Mouse (Mus musculus): ENCODE results near the gene Rhot1. TPM values are rescaled to one million over a fixed set of nuclear protein-coding genes. Genes with fewer than 3 reads are reported as not detected.

Gene Rhot1
- polyA plus RNA-seq (2014; fragmentation: Nextera tagmentation; extraction: Ambion mirVana), result 51.1 and 54.7 TPM in 2 replicates

DNA sequence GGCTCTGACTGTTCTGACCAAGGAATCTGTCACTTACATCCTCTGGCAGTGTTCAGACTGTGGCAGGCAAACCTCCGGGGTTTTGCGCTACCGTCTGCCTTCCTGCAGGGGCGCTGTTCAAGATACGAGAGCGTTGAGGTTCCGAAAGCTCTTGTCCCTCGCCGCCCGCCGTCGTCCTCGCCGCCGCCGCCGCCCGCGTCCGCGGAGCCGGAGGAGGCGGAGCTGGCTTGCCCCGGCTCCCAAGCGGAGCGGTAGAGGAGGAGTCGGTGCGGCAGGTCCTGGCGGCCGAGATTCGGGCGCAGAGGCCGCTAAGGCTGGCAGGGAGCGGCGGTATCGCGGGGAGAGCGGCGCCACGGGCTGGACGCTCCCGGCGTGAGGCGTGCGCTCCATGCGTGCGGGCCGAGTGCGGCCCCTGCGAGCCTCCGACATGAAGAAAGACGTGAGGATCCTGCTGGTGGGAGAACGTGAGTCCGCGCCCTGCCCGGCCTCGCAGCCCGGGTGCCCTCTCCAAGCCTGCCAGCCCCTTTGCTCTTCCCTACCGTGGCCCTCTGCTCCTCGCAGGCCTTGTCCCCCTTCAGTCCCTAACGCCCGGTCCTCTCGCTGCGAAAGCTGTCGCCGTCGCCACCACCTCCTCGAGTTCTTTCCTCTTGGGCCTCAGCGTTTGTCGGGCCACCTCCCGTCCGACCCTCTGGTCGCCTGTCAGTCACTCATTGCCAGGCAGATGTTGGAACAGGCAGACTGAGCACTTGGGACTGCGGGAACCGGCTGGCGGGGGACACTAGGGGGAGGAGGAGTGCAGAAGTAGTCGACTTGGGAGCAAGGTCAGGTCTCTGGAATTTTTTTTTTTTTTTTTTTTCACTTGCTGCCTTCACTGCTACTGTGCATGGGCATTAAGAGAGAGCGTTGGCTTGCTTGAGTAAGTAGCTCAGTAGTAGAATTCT lies at the start of gene Rhot1:
Gene Rhot1 (plus strand): TSS at position 160 of the 941 bp plus-strand sequence.
- peak; percentile 91 for ATAC-seq (replicated peaks; ENCODE audit: low FRiP score, low TSS enrichment, low read depth)
- H3K9me3 ChIP-seq (ENCODE audit: control insufficient read depth, low read length), result no peaks in the 10 kb centered on the region
- H3K27me3 ChIP-seq (replicated peaks; ENCODE audit: control insufficient read depth, insufficient read depth, low read length), result no peaks in the 10 kb centered on the region
- under 1% methylated on average over 60 of the region's 78 CpGs for WGBS
- H3K36me3 ChIP-seq (ENCODE audit: control insufficient read depth, insufficient read depth, low read length), result peaks cover 5% of the 10 kb centered on the region
- H3K4me2 ChIP-seq (ENCODE audit: low read length), result peak within 1 kb of the TSS; percentile 69
- peak within 1 kb of the TSS; percentile 90 for H3K9ac ChIP-seq (ENCODE audit: low read length)
- peak within 1 kb of the TSS; percentile 87 for H3K27ac ChIP-seq (ENCODE audit: low read depth)
- peaks cover 10% of the 10 kb centered on the region for H3K4me1 ChIP-seq (replicated peaks; ENCODE audit: control insufficient read depth, insufficient read depth, low read length)
- H3K4me3 ChIP-seq (ENCODE audit: low read depth, low read length), result peak within 1 kb of the TSS; percentile 95
- peak; percentile 99 for DNase-seq (ENCODE audit: low spot score)

DNA sequence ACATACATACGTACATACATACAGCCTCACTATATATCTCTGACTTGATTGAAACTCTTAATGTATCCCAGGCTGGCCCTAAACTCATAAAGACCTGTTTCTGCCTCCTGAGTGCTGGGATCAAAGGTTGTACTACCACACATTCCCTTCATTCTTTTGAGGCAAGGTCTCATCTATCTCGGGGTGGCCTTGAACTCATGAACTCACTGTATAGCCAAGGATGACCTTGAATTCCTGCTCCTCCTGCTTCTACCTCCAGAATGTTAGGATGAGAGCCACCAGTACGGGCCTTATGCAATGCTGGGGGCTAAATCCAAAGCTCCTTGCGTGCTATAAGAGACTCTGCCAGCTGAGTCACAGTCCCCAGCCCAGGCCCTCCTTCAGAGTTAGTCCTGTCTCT lies 47.8 kb upstream of the Rhot1 start:
- 79% methylated on average over 4 of the region's 4 CpGs for WGBS
- no peak overlapping the region for H3K27ac ChIP-seq (ENCODE audit: low read depth)
- no peak overlapping the region for H3K9ac ChIP-seq (ENCODE audit: low read length)
- H3K9me3 ChIP-seq (ENCODE audit: control insufficient read depth, low read length), result no peaks in the 10 kb centered on the region
- H3K4me1 ChIP-seq (replicated peaks; ENCODE audit: control insufficient read depth, insufficient read depth, low read length), result no peaks in the 10 kb centered on the region
- no peak overlapping the region for H3K4me3 ChIP-seq (ENCODE audit: low read depth, low read length)
- H3K27me3 ChIP-seq (replicated peaks; ENCODE audit: control insufficient read depth, insufficient read depth, low read length), result peaks cover 2% of the 10 kb centered on the region; the same call in 1 of the 2 replicates
- DNase-seq (ENCODE audit: low spot score) (no peak), ATAC-seq (replicated peaks; ENCODE audit: low FRiP score, low TSS enrichment, low read depth) (no peak)
- no peaks in the 10 kb centered on the region for H3K36me3 ChIP-seq (ENCODE audit: control insufficient read depth, insufficient read depth, low read length)
- H3K4me2 ChIP-seq (ENCODE audit: low read length), result no peak overlapping the region

DNA sequence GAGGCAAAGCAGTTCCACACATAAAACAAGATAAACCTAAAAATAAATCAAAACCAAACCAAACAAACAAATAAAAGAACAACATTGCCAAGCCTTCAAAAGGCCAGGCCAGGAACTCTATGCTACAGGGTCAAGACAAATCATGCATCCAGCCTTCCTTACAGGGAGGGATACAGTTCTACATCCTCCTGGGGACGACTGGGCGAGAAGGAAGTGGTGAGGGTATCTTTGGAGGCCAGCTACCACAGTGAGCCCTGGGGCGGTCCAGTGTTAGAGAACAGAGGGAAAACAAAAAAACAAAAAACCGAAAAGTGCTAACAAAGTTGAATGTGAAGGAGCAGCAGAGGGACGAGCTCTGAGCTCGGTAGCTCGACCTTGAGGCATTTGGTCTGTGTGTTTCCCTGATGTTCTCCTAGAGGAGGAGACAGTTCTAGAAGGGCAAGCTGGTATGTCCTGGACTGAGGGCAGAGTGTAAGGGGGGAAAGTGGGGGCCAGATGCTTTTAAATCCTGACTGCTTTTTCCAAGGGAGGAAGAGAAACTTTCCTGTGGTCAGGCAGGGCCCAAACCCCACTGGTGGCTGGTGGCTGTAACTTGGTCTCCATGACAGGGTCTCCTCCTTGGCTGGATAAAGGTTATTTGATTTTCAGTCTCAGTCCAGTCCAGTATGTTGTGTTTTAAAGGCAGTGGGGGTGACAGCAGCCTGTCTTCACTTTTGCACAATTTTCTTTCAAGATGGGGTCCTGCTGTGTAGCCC lies 45.3 kb upstream of the Rhot1 start:
- no peak for ATAC-seq (replicated peaks; ENCODE audit: low FRiP score, low TSS enrichment, low read depth)
- H3K4me2 ChIP-seq (ENCODE audit: low read length), result no peak overlapping the region
- H3K27ac ChIP-seq (ENCODE audit: low read depth), result no peak overlapping the region
- no peaks in the 10 kb centered on the region for H3K4me1 ChIP-seq (replicated peaks; ENCODE audit: control insufficient read depth, insufficient read depth, low read length)
- H3K9ac ChIP-seq (ENCODE audit: low read length), result no peak overlapping the region
- DNase-seq (ENCODE audit: low spot score), result no peak
- no peaks in the 10 kb centered on the region for H3K36me3 ChIP-seq (ENCODE audit: control insufficient read depth, insufficient read depth, low read length)
- H3K9me3 ChIP-seq (ENCODE audit: control insufficient read depth, low read length), result no peaks in the 10 kb centered on the region
- 68% methylated on average over 7 of the region's 7 CpGs for WGBS
- no peak overlapping the region for H3K4me3 ChIP-seq (ENCODE audit: low read depth, low read length)
- H3K27me3 ChIP-seq (replicated peaks; ENCODE audit: control insufficient read depth, insufficient read depth, low read length), result no peaks in the 10 kb centered on the region

DNA sequence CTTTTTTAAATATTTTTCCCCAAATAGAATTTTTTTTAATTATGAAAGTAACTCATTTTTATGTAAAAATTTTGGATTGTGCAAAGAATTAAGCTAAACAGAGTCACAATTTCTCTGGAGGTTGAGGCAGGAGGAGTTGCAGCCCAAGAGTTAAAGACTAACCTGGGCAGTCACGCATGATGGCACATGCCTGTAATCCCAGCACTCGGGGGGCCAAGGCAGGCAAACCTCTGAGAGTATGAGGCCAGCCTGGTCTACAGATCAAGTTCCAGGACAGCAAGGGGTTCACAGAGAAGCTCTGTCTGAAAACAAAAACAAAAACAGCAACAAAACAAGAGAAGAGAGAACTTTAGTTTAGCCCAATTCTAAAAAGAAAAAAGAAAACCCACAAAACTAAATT lies 44.6 kb upstream of the Rhot1 start:
- no peaks in the 10 kb centered on the region for H3K27me3 ChIP-seq (replicated peaks; ENCODE audit: control insufficient read depth, insufficient read depth, low read length)
- H3K4me2 ChIP-seq (ENCODE audit: low read length), result no peak overlapping the region
- H3K4me3 ChIP-seq (ENCODE audit: low read depth, low read length), result no peak overlapping the region
- H3K9me3 ChIP-seq (ENCODE audit: control insufficient read depth, low read length), result no peaks in the 10 kb centered on the region
- H3K27ac ChIP-seq (ENCODE audit: low read depth), result no peak overlapping the region
- no peak overlapping the region for H3K9ac ChIP-seq (ENCODE audit: low read length)
- no peaks in the 10 kb centered on the region for H3K4me1 ChIP-seq (replicated peaks; ENCODE audit: control insufficient read depth, insufficient read depth, low read length)
- WGBS, result 61% methylated on average over 2 of the region's 2 CpGs
- DNase-seq (ENCODE audit: low spot score) (no peak), ATAC-seq (replicated peaks; ENCODE audit: low FRiP score, low TSS enrichment, low read depth) (no peak)
- H3K36me3 ChIP-seq (ENCODE audit: control insufficient read depth, insufficient read depth, low read length), result no peaks in the 10 kb centered on the region

DNA sequence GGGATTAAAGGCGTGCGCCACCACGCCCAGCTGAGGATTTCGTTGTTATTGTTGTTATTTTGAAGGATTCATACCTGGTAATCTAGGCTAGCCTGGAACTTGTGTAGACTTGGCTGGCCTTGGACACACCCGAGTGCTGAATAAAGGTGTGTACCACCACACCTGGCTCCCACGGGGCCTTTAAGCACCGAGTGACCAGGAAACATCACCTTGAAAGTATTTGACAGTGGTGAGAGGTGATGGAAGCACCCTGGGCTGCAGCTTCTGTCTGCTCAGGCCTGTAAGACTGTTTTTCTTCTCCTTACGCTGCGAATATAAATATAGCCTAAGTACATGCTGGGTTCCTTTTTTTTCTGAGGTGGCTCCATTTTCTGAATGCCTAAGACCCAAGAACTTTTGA lies 40.7 kb upstream of the Rhot1 start:
- Histone ChIP-seq H3K9ac (ENCODE audit: low read length) (no peak overlapping the region), H3K27ac (ENCODE audit: low read depth) (no peak overlapping the region), H3K27me3 (replicated peaks; ENCODE audit: control insufficient read depth, insufficient read depth, low read length) (no peaks in the 10 kb centered on the region), H3K9me3 (ENCODE audit: control insufficient read depth, low read length) (no peaks in the 10 kb centered on the region), H3K36me3 (ENCODE audit: control insufficient read depth, insufficient read depth, low read length) (no peaks in the 10 kb centered on the region), H3K4me1 (replicated peaks; ENCODE audit: control insufficient read depth, insufficient read depth, low read length) (no peaks in the 10 kb centered on the region), H3K4me3 (ENCODE audit: low read depth, low read length) (no peak overlapping the region), H3K4me2 (ENCODE audit: low read length) (no peak overlapping the region)
- no peak for ATAC-seq (replicated peaks; ENCODE audit: low FRiP score, low TSS enrichment, low read depth)
- no peak for DNase-seq (ENCODE audit: low spot score)
- 87% methylated on average over 9 of the region's 9 CpGs for WGBS

DNA sequence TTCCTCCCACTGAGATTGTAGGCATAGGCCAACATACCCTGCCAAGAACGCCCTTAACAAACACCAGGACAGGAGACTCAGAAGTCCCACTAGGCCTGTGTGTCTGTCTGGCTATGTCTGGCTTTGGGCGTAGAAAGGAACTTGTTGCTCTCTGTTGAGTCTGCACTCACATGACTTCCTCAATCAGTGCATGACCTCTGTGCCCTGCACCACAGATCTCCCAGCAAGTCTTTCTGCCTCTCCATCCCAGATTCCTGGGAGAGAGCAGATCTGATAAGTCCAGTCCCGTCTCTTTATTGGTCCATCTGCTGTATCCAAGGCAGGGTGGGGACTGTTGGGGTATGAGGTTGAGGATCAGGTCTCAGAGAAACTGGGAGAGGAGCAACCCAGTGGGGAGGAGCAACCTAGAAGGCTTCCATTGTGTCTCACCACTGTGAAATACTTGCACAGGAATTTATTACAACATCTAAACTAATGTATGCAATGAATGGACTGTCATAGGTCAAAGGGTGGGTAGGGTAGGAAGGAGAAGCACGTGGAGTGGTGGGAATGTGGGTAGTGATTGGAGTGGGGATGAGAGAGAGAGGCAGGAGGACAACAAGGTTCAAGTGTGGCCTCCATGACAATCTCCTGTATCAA lies 40.1 kb upstream of the Rhot1 start:
- Histone ChIP-seq H3K9me3 (ENCODE audit: control insufficient read depth, low read length) (no peaks in the 10 kb centered on the region), H3K27ac (ENCODE audit: low read depth) (no peak overlapping the region), H3K9ac (ENCODE audit: low read length) (no peak overlapping the region), H3K4me2 (ENCODE audit: low read length) (no peak overlapping the region), H3K4me3 (ENCODE audit: low read depth, low read length) (no peak overlapping the region), H3K36me3 (ENCODE audit: control insufficient read depth, insufficient read depth, low read length) (no peaks in the 10 kb centered on the region), H3K4me1 (replicated peaks; ENCODE audit: control insufficient read depth, insufficient read depth, low read length) (no peaks in the 10 kb centered on the region), H3K27me3 (replicated peaks; ENCODE audit: control insufficient read depth, insufficient read depth, low read length) (no peaks in the 10 kb centered on the region)
- 67% methylated on average over 4 of the region's 4 CpGs for WGBS
- DNase-seq (ENCODE audit: low spot score) (no peak), ATAC-seq (replicated peaks; ENCODE audit: low FRiP score, low TSS enrichment, low read depth) (no peak)

DNA sequence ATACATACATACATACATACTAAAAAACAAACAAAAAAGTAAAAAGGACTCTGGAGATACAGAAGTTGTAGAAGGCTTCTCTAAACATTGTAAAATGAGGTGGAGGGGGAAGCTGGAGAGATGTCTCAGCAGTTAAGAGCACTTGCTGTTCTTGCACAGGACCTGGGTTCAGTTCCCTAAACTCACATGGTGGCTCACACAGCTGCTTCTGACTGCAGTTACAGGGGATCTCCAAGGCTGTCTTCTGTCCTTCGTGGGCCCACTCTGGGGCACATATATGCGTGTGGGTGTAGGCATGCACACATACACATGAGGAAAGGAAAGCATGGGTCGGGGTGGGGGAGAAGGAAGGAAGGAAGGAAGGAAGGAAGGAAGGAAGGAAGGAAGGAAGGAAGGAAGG lies 39.2 kb upstream of the Rhot1 start:
- H3K27me3 ChIP-seq (replicated peaks; ENCODE audit: control insufficient read depth, insufficient read depth, low read length), result no peaks in the 10 kb centered on the region
- H3K36me3 ChIP-seq (ENCODE audit: control insufficient read depth, insufficient read depth, low read length), result no peaks in the 10 kb centered on the region

DNA sequence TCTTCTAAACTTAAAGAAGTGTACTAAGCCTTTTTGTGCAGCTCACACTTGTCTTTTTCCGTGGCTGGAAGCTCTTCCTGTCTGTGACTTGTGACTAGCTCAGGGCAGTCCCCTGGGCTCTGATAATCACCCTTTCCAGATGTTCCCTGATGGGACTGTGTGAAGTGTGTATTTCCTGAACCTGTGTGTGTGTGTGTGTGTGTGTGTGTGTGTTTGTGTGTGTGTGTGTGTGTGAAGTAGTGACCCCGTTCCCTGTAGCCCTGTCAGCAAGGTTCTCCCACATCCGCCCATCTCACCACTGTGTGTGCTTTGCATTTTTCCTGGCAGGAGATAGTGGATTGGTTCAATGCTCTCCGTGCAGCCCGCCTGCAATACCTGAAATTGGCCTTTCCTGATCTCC lies 38.5 kb upstream of the Rhot1 start:
- no peaks in the 10 kb centered on the region for H3K4me1 ChIP-seq (replicated peaks; ENCODE audit: control insufficient read depth, insufficient read depth, low read length)
- no peaks in the 10 kb centered on the region for H3K27me3 ChIP-seq (replicated peaks; ENCODE audit: control insufficient read depth, insufficient read depth, low read length)
- H3K4me3 ChIP-seq (ENCODE audit: low read depth, low read length), result no peak overlapping the region
- no peaks in the 10 kb centered on the region for H3K9me3 ChIP-seq (ENCODE audit: control insufficient read depth, low read length)
- 61% methylated on average over 5 of the region's 5 CpGs for WGBS
- no peak for ATAC-seq (replicated peaks; ENCODE audit: low FRiP score, low TSS enrichment, low read depth)
- no peaks in the 10 kb centered on the region for H3K36me3 ChIP-seq (ENCODE audit: control insufficient read depth, insufficient read depth, low read length)
- H3K9ac ChIP-seq (ENCODE audit: low read length), result no peak overlapping the region
- H3K4me2 ChIP-seq (ENCODE audit: low read length), result no peak overlapping the region
- no peak overlapping the region for H3K27ac ChIP-seq (ENCODE audit: low read depth)
- DNase-seq (ENCODE audit: low spot score), result no peak

More for the DNA sequence above, 39.2 kb upstream of the Rhot1 start:
- 70% methylated on average over 3 of the region's 3 CpGs for WGBS
- Histone ChIP-seq H3K4me1 (replicated peaks; ENCODE audit: control insufficient read depth, insufficient read depth, low read length) (no peaks in the 10 kb centered on the region), H3K9ac (ENCODE audit: low read length) (no peak overlapping the region), H3K4me3 (ENCODE audit: low read depth, low read length) (no peak overlapping the region), H3K4me2 (ENCODE audit: low read length) (no peak overlapping the region), H3K27ac (ENCODE audit: low read depth) (no peak overlapping the region), H3K9me3 (ENCODE audit: control insufficient read depth, low read length) (no peaks in the 10 kb centered on the region)
- DNase-seq (ENCODE audit: low spot score), result no peak
- no peak for ATAC-seq (replicated peaks; ENCODE audit: low FRiP score, low TSS enrichment, low read depth)
